Mouse (Mus musculus): ENCODE results near the gene Prr36. TPM values are rescaled to one million over a fixed set of nuclear protein-coding genes. Genes with fewer than 3 reads are reported as not detected.

Prr36 gene
- polyA plus RNA-seq, 1 experiment from 2014 or later, result 6.1 TPM

Other genes with a start within 250 kb of the Prr36 start
- gene Cd209f, start 111.6 kb downstream of the Prr36 start, polyA plus RNA-seq (2016; fragmentation: Nextera tagmentation; extraction: Ambion mirVana), result not detected in 2 replicates
- gene Cd209g, start 83.4 kb downstream of the Prr36 start, polyA plus RNA-seq (2016; fragmentation: Nextera tagmentation; extraction: Ambion mirVana), result not detected in 2 replicates
- gene Evi5l, start 50.9 kb downstream of the Prr36 start, polyA plus RNA-seq (2016; fragmentation: Nextera tagmentation; extraction: Ambion mirVana), result 35.6 and 37.3 TPM in 2 replicates
- 0.56 and 0.67 TPM in 2 replicates for gene Lrrc8e, start 9.4 kb upstream of the Prr36 start, polyA plus RNA-seq (2016; fragmentation: Nextera tagmentation; extraction: Ambion mirVana)
- gene Map2k7, start 21.3 kb upstream of the Prr36 start, polyA plus RNA-seq (2016; fragmentation: Nextera tagmentation; extraction: Ambion mirVana), result 36.1 and 40.1 TPM in 2 replicates
- gene Gm49320, start 21.4 kb upstream of the Prr36 start, polyA plus RNA-seq (2016; fragmentation: Nextera tagmentation; extraction: Ambion mirVana), result 1.1 and 2.0 TPM in 2 replicates
- gene Tgfbr3l, start 30.8 kb upstream of the Prr36 start, polyA plus RNA-seq (2016; fragmentation: Nextera tagmentation; extraction: Ambion mirVana), result 5.8 and 6.5 TPM in 2 replicates
- gene Snapc2, start 35.6 kb upstream of the Prr36 start, polyA plus RNA-seq (2016; fragmentation: Nextera tagmentation; extraction: Ambion mirVana), result 71.3 and 71.7 TPM in 2 replicates
- 120 and 141 TPM in 2 replicates for gene Ctxn1, start 41.8 kb upstream of the Prr36 start, polyA plus RNA-seq (2016; fragmentation: Nextera tagmentation; extraction: Ambion mirVana)
- gene Timm44, start 58.5 kb upstream of the Prr36 start, polyA plus RNA-seq (2016; fragmentation: Nextera tagmentation; extraction: Ambion mirVana), result 64.1 and 64.3 TPM in 2 replicates
- gene Ccl25, start 107.8 kb upstream of the Prr36 start, polyA plus RNA-seq (2016; fragmentation: Nextera tagmentation; extraction: Ambion mirVana), result 23.1 and 26.0 TPM in 2 replicates
- 316 and 334 TPM in 2 replicates for gene Elavl1, start 108.0 kb upstream of the Prr36 start, polyA plus RNA-seq (2016; fragmentation: Nextera tagmentation; extraction: Ambion mirVana)

All from embryonic facial prominence, embryonic 12.5 days (tissue).